Mouse (Mus musculus): ENCODE measurements around the gene Cnpy2. TPM values are rescaled to one million over a fixed set of nuclear protein-coding genes. Genes with fewer than 3 reads are reported as not detected.
"Not testable (repeated sequence)": the region's sequence is repeated elsewhere in the genome, so short reads cannot be mapped to it uniquely, and the experiment has no call there.

Cnpy2 gene
- polyA plus RNA-seq, 1 experiment from 2014 or later: 215 TPM

- H3K9ac ChIP-seq: no peak overlapping the region
- no peaks in the 10 kb centered on the region for H3K9me3 ChIP-seq (ENCODE audit: control insufficient read depth, low read length)
- H3K4me1 ChIP-seq (replicated peaks; ENCODE audit: control insufficient read depth, insufficient read depth, low read length): peaks cover 2% of the 10 kb centered on the region; the same call in 1 of the 2 replicates
- no peak overlapping the region for H3K4me2 ChIP-seq (replicated peaks)
- ATAC-seq (ENCODE audit: low FRiP score) (no peak), DNase-seq (ENCODE audit: low spot score) (no peak)
- no peak overlapping the region for H3K4me3 ChIP-seq (replicated peaks; ENCODE audit: low read length)
- H3K27ac ChIP-seq: no peak overlapping the region
- no peaks in the 10 kb centered on the region for H3K27me3 ChIP-seq (ENCODE audit: control insufficient read depth, insufficient read depth, low read length)
- WGBS: 86% methylated on average over 7 of the region's 7 CpGs
- peaks cover 63% of the 10 kb centered on the region for H3K36me3 ChIP-seq (replicated peaks; ENCODE audit: control insufficient read depth, insufficient read depth)
These were observed 12.6 kb upstream of the Cnpy2 start for GRCm38 (mm10) chr10:128309654-128310053.

- 49% methylated on average over 11 of the region's 11 CpGs for WGBS
- Histone ChIP-seq H3K36me3 (replicated peaks; ENCODE audit: control insufficient read depth, insufficient read depth) (peaks cover 68% of the 10 kb centered on the region), H3K4me1 (replicated peaks; ENCODE audit: control insufficient read depth, insufficient read depth, low read length) (no peaks in the 10 kb centered on the region), H3K9me3 (ENCODE audit: control insufficient read depth, low read length) (no peaks in the 10 kb centered on the region), H3K4me2 (replicated peaks) (no peak overlapping the region), H3K9ac (no peak overlapping the region), H3K27me3 (ENCODE audit: control insufficient read depth, insufficient read depth, low read length) (no peaks in the 10 kb centered on the region), H3K27ac (no peak overlapping the region; the same call in 1 of the 2 replicates), H3K4me3 (replicated peaks; ENCODE audit: low read length) (no peak overlapping the region)
- DNase-seq (ENCODE audit: low spot score) (no peak), ATAC-seq (ENCODE audit: low FRiP score) (no peak)
These were observed 12.1 kb upstream of the Cnpy2 start for GRCm38 (mm10) chr10:128310177-128310576.

DNA sequence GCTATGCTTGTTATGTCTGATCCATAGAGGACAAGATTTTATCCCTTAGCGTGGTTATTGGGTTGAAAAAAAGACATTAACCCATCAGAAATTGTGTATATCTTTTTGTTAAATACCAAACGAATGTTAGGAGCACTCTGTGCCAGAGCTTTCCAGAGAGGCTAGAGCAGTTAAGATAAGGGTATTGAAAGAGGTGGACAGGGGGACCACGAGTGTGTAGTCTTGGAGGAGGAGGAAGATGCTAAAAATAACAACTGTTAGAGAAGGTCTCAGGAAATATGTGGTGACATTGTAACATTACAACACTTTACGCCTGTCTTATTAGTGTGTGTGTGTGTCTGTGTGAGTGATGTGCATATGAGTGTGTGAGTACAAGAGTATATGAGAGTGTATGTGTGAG lies 11.4 kb upstream of the Cnpy2 start:
- H3K36me3 ChIP-seq (replicated peaks; ENCODE audit: control insufficient read depth, insufficient read depth): peaks cover 75% of the 10 kb centered on the region
- H3K9me3 ChIP-seq (ENCODE audit: control insufficient read depth, low read length): no peaks in the 10 kb centered on the region
- no peak overlapping the region for H3K27ac ChIP-seq
- H3K4me2 ChIP-seq (replicated peaks): no peak overlapping the region
- H3K4me3 ChIP-seq (replicated peaks; ENCODE audit: low read length): no peak overlapping the region
- H3K4me1 ChIP-seq (replicated peaks; ENCODE audit: control insufficient read depth, insufficient read depth, low read length): no peaks in the 10 kb centered on the region
- no peak overlapping the region for H3K9ac ChIP-seq
- WGBS: 92% methylated on average over 4 of the region's 4 CpGs
- DNase-seq (ENCODE audit: low spot score) (no peak), ATAC-seq (ENCODE audit: low FRiP score) (no peak)
- H3K27me3 ChIP-seq (ENCODE audit: control insufficient read depth, insufficient read depth, low read length): no peaks in the 10 kb centered on the region

- no peak overlapping the region for H3K27ac ChIP-seq
- H3K9ac ChIP-seq: no peak overlapping the region
- H3K27me3 ChIP-seq (ENCODE audit: control insufficient read depth, insufficient read depth, low read length): no peaks in the 10 kb centered on the region
- H3K9me3 ChIP-seq (ENCODE audit: control insufficient read depth, low read length): no peaks in the 10 kb centered on the region
- WGBS: 95% methylated on average over 8 of the region's 8 CpGs
- H3K36me3 ChIP-seq (replicated peaks; ENCODE audit: control insufficient read depth, insufficient read depth): peaks cover 97% of the 10 kb centered on the region
- ATAC-seq (ENCODE audit: low FRiP score): no peak
- no peak overlapping the region for H3K4me2 ChIP-seq (replicated peaks)
- H3K4me1 ChIP-seq (replicated peaks; ENCODE audit: control insufficient read depth, insufficient read depth, low read length): no peaks in the 10 kb centered on the region
- DNase-seq (ENCODE audit: low spot score): no peak
- no peak overlapping the region for H3K4me3 ChIP-seq (replicated peaks; ENCODE audit: low read length)
These were observed 6.7 kb upstream of the Cnpy2 start for GRCm38 (mm10) chr10:128315578-128315977.

DNA sequence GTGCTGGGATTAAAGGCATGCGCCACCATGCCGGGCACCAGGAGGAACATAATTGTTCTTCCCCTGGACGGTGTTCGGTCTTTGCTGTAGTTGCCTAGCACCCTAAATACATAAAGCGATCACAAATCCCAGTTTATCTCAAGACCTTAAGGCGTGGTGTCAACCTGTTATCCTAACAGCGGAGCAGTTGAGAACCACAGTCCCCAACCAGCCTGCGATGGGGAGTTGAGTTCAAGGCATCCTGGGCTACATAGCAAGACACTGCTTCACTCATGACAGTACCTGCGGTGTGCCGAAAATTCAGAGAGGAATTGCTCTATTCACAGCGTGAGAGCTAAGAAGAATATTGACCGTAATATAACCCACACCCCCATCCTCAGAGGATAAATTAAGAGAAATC lies 618 bp upstream of the Cnpy2 start:
- no peak for DNase-seq (ENCODE audit: low spot score)
- Histone ChIP-seq H3K36me3 (replicated peaks; ENCODE audit: control insufficient read depth, insufficient read depth) (peaks cover 56% of the 10 kb centered on the region), H3K9ac (peak overlapping the region; percentile 82), H3K27me3 (ENCODE audit: control insufficient read depth, insufficient read depth, low read length) (no peaks in the 10 kb centered on the region), H3K4me3 (replicated peaks; ENCODE audit: low read length) (peak overlapping the region; percentile 67), H3K9me3 (ENCODE audit: control insufficient read depth, low read length) (no peaks in the 10 kb centered on the region), H3K4me2 (replicated peaks) (peak overlapping the region; percentile 74), H3K27ac (peak overlapping the region; percentile 93; the same call in 1 of the 2 replicates), H3K4me1 (replicated peaks; ENCODE audit: control insufficient read depth, insufficient read depth, low read length) (peaks cover 19% of the 10 kb centered on the region)
- ATAC-seq (ENCODE audit: low FRiP score): no peak
- WGBS: 61% methylated on average over 12 of the region's 12 CpGs

- peak overlapping the region; percentile 74 for H3K4me2 ChIP-seq (replicated peaks)
- no peak for ATAC-seq (ENCODE audit: low FRiP score)
- peak overlapping the region; percentile 67 for H3K4me3 ChIP-seq (replicated peaks; ENCODE audit: low read length)
- DNase-seq (ENCODE audit: low spot score): no peak
- H3K9ac ChIP-seq: peak overlapping the region; percentile 82
- WGBS: 83% methylated on average over 8 of the region's 8 CpGs
- peaks cover 19% of the 10 kb centered on the region for H3K4me1 ChIP-seq (replicated peaks; ENCODE audit: control insufficient read depth, insufficient read depth, low read length)
- H3K9me3 ChIP-seq (ENCODE audit: control insufficient read depth, low read length): no peaks in the 10 kb centered on the region
- 0 out of 2 replicates have a peak overlapping the region, but pooled peaks have one; percentile 93 for H3K27ac ChIP-seq
- peaks cover 55% of the 10 kb centered on the region for H3K36me3 ChIP-seq (replicated peaks; ENCODE audit: control insufficient read depth, insufficient read depth)
- H3K27me3 ChIP-seq (ENCODE audit: control insufficient read depth, insufficient read depth, low read length): no peaks in the 10 kb centered on the region
These were observed 1.3 kb downstream of the Cnpy2 start for GRCm38 (mm10) chr10:128323516-128323915.

GRCm38 (mm10) chr10:128326825-128327224 lies 4.6 kb downstream of the Cnpy2 start:
- no peaks in the 10 kb centered on the region for H3K9me3 ChIP-seq (ENCODE audit: control insufficient read depth, low read length)
- no peak overlapping the region for H3K4me2 ChIP-seq (replicated peaks)
- no peak overlapping the region for H3K9ac ChIP-seq
- DNase-seq (ENCODE audit: low spot score): no peak
- no peak overlapping the region for H3K27ac ChIP-seq
- no peak overlapping the region for H3K4me3 ChIP-seq (replicated peaks; ENCODE audit: low read length)
- WGBS: 95% methylated on average over 8 of the region's 8 CpGs
- peaks cover 15% of the 10 kb centered on the region for H3K4me1 ChIP-seq (replicated peaks; ENCODE audit: control insufficient read depth, insufficient read depth, low read length)
- ATAC-seq (ENCODE audit: low FRiP score): no peak
- peaks cover 42% of the 10 kb centered on the region for H3K36me3 ChIP-seq (replicated peaks; ENCODE audit: control insufficient read depth, insufficient read depth)
- no peaks in the 10 kb centered on the region for H3K27me3 ChIP-seq (ENCODE audit: control insufficient read depth, insufficient read depth, low read length)

- WGBS: 90% methylated on average over 10 of the region's 10 CpGs
- no peak overlapping the region for H3K4me2 ChIP-seq (replicated peaks)
- H3K27ac ChIP-seq: no peak overlapping the region
- peaks cover 42% of the 10 kb centered on the region for H3K36me3 ChIP-seq (replicated peaks; ENCODE audit: control insufficient read depth, insufficient read depth)
- no peak for ATAC-seq (ENCODE audit: low FRiP score)
- no peaks in the 10 kb centered on the region for H3K9me3 ChIP-seq (ENCODE audit: control insufficient read depth, low read length)
- no peak for DNase-seq (ENCODE audit: low spot score)
- no peak overlapping the region for H3K9ac ChIP-seq
- H3K27me3 ChIP-seq (ENCODE audit: control insufficient read depth, insufficient read depth, low read length): no peaks in the 10 kb centered on the region
- H3K4me3 ChIP-seq (replicated peaks; ENCODE audit: low read length): no peak overlapping the region
- peaks cover 15% of the 10 kb centered on the region for H3K4me1 ChIP-seq (replicated peaks; ENCODE audit: control insufficient read depth, insufficient read depth, low read length)
These were observed 5.4 kb downstream of the Cnpy2 start for GRCm38 (mm10) chr10:128327610-128328009.

- not testable (repeated sequence) for H3K9me3 ChIP-seq (ENCODE audit: control insufficient read depth, low read length); H3K4me3 ChIP-seq (replicated peaks; ENCODE audit: low read length); H3K27me3 ChIP-seq (ENCODE audit: control insufficient read depth, insufficient read depth, low read length); DNase-seq (ENCODE audit: low spot score); H3K27ac ChIP-seq; H3K4me2 ChIP-seq (replicated peaks); H3K9ac ChIP-seq; ATAC-seq (ENCODE audit: low FRiP score); H3K4me1 ChIP-seq (replicated peaks; ENCODE audit: control insufficient read depth, insufficient read depth, low read length)
- WGBS: 82% methylated on average over 5 of the region's 6 CpGs
- H3K36me3 ChIP-seq (replicated peaks; ENCODE audit: control insufficient read depth, insufficient read depth): peaks cover 16% of the 10 kb centered on the region
These were observed 10.3 kb downstream of the Cnpy2 start for GRCm38 (mm10) chr10:128332358-128333249.
